Mouse (Mus musculus): ENCODE measurements around the gene Calu.
"Not testable (repeated sequence)": the region's sequence is repeated elsewhere in the genome, so short reads cannot be mapped to it uniquely, and the experiment has no call there.

Calu gene

DNA sequence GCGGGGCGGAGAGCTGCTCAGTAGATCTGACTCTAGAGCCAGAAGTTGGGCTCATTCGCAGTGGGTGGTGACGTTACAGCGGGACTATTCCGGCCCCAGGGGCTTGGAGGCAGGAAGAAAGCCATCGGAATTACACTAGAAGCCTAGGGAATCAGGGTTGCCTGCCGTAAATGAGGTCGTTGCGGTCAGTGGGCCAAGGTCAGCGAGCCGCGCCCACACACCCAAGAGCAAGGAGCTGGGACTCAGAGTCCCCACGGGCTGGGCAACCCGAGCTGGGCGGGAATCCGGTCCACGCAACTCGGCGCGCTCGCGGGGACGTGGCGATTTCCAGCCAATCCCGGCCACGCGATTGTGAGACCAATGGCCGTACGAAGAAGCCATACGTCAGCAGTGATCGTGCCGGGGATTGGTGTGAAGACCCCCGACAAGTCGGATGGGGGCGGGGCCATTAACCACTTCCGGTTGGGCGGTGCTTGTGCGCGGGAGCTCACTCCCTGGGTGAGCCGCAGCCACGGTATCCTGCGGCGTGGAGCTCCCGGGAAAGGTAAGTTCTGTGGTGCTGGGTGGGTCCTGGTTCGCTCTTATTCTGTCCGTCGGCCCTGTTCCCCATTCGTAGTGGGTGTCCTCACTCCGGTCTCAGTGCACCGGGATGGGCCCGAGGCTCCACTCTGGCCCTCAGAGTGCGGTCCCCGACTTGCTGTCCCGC lies at the start of gene Calu:
Calu (plus strand) TSS at position 405 of the 706 bp plus-strand sequence.
- DNase-seq (ENCODE audit: low read depth, low spot score), result peak; percentile 99

DNA sequence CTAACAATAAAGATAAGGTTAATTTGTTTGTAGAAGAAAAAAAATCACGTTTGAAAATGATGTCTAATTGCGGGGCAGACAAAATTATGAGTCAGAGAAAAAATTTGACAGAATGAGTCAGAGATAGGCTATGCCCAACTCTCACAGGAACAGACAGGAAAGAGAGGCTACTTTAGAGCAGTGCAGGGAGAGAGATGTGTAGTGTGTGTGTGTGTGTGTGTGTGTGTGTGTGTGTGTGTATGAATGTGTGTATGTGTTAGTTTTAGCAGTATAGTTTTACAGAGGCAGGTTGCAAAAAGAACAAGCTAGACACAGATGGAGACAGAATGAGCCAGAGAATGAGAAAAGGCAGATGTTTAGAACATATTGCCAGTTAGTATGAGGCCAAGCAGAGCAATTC lies 48.8 kb upstream of the Calu start:
- no peak for DNase-seq (ENCODE audit: low read depth, low spot score)

DNA sequence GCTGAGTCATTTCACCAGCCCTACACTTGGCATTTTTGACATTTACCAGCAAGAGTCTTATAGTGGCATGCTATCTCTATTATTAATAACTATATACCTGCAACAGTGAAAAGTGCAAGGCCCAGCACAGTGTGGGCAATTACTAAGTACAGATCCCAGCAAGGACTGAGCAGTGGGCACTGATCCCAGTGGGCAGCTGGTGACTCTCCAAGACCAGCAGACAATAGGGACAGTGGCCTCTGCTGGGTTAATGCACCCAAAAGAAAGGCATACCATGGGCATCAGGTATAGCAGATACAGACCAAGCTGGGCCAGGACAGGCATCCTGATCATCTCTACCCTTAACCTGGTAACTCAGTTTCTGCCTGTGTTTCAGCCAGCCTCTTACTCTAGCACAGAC lies 44.6 kb upstream of the Calu start:
- no peak for DNase-seq (ENCODE audit: low read depth, low spot score)

DNA sequence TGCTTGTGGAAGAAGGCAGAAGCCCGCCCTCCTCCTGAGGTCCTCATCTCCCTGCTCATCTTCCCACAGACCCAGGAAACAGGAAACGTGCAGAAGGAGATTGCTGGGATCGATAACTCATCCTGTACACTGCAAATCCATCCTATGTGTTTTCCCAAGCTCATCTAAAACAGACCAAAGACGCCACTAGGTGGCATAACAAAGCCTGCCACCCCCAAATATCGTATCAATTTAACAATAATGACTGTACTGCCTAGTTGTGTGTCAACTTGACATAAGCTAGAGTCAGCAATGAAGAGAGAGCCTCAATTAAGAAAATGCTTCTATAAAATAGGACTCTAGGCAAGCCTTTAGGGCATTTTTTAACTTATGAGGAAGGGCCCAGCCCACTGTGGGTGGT lies 44.1 kb upstream of the Calu start:
- DNase-seq (ENCODE audit: low read depth, low spot score), result no peak

DNA sequence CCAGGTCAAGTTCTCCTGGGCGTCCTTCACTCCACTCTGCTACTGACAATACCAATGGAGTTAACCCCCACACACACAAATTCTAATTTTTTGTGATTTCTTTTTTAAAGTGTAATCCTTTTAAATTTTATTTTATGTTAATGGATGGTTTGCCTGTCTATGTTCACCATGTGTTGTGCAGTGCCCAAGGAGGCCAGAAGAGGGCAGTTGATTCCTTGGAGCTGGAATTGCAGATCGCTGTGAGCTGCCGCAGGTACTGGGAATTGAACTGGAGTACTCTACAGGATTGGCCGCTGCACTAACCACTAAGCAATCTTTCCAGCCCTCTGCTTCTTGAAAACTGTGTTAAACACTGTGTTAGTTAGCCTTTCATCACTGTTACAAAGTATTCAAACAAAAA lies 42.4 kb upstream of the Calu start:
- DNase-seq (ENCODE audit: low read depth, low spot score), result no peak

DNA sequence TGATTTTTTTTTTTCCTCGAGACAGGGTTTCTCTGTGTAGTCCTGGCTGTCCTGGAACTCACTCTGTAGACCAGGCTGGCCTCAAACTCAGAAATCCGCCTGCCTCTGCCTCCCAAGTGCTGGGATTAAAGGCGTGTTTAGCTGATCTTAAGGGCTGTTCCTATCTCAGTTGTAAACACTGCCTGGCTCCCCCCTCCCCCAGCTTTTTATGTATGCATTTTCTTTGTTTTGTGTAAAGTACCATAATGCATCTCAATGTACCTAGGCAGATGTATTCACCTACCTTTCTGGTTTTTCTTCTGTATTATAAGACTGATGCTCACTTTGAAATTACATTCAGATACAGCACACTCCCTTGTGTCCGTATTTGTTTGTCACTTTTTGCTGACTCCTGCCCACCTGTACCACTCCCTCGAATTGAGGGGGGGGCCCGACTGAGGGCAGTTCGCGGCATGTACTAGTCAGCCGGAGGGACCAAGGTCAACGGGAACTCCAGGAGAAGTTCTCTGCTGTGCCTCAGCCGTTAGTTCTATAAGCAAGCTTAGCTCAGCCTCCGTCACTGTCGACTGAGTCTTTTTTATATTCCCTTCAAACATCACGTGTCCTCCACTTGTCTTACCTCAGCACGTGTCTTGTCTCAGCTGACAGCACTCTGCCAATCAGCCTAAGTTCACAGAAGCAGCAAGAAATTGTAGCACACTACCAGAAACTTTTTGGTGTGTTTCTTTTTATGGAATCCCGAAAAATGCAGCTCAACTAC lies 38.8 kb upstream of the Calu start:
- no peak for DNase-seq (ENCODE audit: low read depth, low spot score)

DNA sequence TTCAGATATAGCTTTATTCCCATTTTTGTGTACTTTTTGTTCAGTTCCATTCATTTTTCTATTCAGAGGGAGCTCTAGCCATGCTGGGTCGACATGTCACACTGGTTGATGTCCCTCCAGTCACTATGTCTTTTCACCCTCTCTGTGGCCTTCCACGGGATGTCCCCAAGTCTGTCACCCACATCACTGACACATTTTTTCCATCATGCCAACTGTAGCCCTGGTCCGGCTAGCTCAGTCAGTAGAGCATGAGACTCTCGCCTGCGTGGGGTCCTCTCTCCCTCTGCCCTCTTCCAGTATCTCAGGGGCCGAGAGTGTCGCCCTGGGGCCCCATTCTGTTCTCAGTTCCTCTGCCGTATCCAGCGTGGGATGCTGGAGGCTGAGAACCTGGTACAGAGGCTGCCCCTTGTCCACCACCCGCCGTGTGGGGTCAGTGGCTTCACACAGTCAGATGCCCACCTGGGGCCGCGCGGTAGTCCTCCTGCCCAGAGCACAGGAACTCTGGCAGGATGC lies 34.1 kb upstream of the Calu start:
- DNase-seq (ENCODE audit: low read depth, low spot score), result no peak

DNA sequence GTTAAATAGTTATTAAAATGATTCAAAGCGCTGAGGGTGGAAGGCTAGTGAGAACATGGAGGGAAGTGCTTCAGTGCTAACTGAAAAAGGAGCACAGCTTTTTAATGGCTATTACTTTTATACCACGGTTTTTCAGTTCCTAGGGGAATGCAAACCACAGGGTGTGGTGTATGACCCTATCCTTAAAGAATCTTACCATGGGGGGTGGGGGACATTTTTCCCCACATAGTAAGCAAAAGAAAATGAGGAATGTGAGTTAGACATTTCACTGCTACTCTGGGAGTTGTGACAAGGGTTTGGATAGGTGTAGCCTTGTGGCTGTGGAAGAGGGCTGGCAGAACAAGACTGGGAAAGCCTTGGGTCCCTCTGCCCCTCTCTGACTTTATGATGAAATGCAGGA lies 30.6 kb upstream of the Calu start:
- no peak for DNase-seq (ENCODE audit: low read depth, low spot score)

DNA sequence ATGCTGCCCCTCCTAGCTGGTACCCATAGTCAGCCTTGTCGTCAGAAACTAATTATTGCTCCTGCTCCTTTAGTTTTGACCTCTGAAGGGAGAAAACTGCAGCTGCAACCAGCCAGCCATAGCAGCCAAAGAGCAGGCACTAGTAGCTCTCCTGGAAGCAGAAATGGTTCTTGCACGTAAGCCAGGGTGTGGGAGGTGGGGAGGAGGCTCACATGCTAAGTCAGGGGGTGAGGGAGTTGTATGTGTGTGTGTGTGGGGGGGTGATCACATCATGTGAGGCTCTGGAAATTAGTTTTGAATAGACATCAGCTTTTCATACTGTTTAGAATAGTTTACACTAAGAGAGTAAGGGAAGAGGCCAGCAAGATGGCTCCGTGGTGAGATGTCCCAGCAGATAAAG lies 29.9 kb upstream of the Calu start:
- DNase-seq (ENCODE audit: low read depth, low spot score), result no peak

DNA sequence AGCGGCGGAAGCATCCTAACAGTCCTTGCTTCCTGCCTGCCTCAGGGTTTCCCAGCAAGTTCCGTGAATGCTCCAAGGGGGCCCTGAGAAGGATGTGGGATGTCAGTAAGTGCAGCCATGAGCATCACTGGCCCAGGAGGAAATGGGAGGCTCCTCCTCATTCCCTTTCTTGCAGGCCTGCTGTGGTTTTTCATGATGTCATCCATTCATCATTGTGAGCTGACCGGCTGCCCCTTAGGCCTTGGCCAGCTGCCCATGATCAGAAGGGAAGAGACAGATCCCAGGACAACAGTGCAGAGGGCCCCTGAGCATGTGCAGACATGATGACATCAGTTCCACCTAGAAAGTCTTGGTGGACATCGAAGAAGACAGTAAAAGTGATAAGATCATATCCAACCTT lies 29.0 kb upstream of the Calu start, which contains the start of gene Fam71f1:
Fam71f1 (plus strand) TSS at position 262 of the 400 bp plus-strand sequence.
- DNase-seq (ENCODE audit: low read depth, low spot score), result no peak

DNA sequence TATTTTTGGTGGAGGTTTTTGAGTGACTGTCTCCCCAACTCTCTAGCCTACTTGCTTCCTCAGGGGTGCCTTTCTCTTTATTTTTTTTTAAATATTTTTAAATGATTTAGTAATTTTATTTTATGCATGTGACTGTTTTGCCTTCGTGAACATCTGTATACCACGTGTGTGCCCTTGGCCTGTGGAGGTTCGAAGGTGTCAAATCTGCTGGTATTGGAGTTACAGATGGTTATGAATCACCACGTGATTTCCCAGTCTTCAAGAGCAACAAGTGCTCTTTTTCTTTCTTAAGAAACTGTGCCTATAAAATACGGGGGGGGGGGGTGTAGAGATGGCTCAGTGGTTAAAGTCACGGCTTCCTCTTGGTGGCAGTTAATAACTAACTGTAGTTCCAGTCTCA lies 26.3 kb upstream of the Calu start:
- no peak for DNase-seq (ENCODE audit: low read depth, low spot score)

DNA sequence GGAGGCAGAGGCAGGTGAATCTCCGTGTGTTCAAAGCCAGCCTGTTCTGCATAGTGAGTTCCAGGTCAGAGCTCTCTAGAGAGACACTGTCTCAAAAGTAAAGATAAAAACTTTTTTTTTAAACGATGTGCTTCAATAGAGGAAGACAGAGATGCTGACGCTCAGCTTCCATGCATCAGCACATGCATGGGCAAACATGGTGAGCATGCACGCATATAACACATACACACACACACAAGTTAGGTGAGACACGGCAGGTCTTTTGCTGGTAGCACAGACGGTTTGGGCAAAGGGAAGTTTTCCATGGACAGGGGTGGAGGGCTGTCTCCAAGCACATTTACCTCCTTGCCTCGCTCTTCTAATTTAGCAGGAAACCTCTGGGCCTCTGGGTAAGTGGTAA lies 25.7 kb upstream of the Calu start:
- no peak for DNase-seq (ENCODE audit: low read depth, low spot score)

DNA sequence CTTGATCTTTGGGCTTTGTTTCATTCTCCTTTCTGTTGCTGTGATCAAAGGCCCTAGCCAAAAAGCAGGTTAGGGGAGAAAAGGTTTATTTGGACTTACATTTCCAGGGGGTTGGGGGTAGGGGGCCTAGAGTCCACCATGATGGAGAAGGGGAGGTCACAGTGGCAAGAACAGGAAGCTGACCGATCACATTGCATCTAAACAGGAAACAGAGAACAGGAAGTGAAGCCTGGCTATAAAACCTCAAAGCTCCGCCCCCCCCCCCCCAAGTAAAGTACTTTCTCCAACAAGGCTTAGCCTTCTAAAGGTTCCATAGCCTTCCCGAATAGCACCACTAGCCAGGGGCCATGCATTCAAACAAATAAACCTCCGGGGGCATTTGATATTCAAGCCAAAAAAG lies 25.1 kb upstream of the Calu start:
- no peak for DNase-seq (ENCODE audit: low read depth, low spot score)

DNA sequence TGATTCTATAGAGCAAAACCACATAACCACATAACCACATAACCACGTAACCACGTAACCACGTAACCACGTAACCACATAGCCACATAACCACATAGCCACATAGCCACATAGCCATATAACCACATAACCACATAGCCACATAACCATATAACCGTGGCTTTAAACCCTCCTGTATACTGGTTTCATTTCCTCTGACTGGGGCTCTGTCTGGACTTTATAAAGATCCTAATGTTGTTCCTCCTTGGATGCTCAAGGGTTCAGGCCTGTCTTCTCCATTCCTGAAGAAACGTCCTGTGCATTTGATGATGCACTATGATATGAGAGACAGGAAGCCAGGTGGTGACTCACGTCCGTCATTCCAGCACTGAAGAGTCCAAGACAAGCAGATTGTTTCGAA lies 20.9 kb upstream of the Calu start:
- no peak for DNase-seq (ENCODE audit: low read depth, low spot score)

DNA sequence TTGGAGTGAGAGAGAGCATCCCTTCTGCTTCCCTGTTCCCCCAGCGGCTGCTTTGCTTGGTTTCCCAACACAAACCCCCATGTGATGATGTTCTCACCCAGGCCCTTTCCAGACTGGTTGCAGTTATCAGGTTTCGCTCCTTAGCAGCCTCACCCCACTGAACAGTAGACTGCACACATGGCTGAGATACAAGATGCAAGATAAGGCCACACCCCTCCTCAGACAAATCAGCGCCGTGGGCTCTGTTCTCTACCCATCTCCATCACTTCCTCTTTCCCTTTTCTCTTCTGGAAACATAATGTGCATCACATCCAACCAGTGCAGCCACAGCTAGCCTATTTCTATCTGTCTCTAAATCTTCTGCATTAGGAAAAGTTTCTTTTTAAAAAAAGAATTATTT lies 18.4 kb upstream of the Calu start:
- no peak for DNase-seq (ENCODE audit: low read depth, low spot score)

DNA sequence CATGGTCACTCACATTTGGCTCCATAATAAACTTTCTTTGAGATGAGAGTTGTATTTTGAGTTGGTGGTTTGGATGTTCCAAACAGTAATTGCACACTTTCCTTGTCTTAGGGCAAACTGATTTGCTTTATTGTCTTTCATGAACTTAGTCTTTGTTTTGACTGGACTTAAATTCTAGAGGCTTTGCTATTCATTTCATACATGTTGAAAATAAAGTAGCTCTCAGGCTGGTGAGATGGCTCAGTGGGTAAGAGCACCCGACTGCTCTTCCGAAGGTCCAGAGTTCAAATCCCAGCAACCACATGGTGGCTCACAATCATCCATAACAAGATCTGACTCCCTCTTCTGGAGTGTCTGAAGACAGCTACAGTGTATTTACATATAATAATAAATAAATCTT lies 1.4 kb upstream of the Calu start:
- DNase-seq (ENCODE audit: low read depth, low spot score), result not testable (repeated sequence)

DNA sequence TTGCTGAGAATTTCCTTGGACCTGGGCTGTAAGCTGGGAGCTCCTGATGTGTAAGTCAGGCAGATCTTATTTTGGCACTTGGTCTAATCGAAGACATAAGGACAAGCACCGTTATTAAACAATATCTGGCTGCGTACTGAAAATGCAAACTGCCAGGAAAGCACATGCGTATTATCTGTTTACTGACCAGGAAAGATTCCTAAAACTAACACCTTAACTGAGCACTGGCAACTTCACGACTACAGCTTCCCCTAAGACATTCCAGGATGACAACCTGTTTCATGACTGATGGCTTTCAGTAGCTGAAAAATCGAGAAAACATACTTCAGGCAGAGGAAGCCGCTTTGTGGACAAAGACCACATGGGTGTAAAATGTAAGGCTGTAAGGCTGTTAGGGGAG lies 680 bp upstream of the Calu start:
- no peak for DNase-seq (ENCODE audit: low read depth, low spot score)

DNA sequence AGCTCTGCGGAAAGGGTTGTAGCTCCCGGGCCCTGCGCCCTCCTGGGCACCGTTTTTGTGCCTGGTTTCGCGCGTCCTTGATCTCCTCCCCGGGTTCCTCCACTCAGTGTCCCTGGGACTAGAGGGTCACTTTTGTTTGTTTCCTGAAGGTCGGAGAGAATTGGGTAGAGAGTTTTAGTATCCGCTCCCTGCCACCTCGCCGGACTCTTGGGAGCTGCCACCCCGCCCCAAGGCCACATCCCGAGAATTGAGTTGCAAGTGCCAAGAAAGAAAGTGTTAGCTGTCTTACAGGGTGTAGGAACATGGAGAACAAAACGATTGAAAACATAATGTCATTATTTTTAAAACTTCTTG lies 479 bp downstream of the Calu start:
- no peak for DNase-seq (ENCODE audit: low read depth, low spot score)

DNA sequence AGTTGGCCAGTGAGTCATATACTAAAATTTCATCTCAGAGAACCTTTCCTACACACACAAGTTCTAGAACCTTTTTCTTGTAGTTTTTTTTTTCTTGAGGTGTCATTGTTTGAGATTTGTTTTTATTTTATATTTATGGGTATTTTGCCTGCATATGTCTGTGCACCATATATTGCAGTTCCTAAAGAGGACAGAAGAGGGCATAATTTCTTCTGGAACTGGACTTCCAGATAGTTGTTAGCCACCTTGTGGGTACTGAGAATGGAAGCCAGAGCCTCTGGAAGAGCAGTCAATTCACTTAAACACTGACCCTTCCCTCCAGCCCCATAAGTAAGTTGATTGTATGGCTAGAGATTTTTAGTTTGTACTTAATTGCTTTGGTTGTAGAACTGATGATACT lies 3.7 kb downstream of the Calu start:
- DNase-seq (ENCODE audit: low read depth, low spot score), result no peak

DNA sequence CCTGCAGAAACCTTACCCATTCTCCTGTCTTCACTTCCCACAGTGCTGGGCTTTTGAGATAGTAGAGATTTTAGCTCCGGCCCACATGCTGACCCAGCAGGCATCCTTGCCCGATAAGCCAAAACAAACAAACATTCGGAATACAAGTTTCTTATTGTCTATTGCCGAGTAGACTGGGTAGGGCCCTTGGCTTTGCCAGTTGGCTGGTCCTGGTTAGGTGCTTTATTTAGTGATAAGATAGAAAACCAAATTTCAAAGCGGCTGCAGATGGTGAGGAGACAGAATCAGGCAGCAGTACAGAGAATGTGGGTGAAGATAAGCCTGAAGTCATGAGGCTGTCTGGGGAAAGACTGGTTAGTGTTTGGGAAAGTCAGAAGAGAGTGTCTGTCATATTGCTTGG lies 4.9 kb downstream of the Calu start:
- DNase-seq (ENCODE audit: low read depth, low spot score), result no peak

DNA sequence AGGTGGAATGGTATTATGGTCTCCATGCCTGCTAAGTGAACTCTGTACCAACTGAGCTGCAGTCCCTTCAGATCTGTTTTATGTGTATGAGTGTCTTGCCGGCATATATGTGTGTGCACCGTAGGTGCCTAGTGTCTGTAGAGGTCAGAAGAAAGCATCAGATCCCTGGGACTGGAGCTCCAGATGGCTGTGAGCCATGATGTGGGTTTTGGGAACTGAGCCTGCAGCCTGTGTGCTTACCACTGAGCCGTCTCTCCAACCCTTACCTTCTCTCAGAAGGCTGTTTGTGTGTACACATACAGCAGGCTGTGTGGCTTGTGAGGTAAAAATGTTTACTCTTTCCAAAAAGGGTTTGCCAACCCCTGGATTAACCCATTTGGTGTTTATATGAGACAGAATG lies 11.5 kb downstream of the Calu start:
- DNase-seq (ENCODE audit: low read depth, low spot score), result no peak

DNA sequence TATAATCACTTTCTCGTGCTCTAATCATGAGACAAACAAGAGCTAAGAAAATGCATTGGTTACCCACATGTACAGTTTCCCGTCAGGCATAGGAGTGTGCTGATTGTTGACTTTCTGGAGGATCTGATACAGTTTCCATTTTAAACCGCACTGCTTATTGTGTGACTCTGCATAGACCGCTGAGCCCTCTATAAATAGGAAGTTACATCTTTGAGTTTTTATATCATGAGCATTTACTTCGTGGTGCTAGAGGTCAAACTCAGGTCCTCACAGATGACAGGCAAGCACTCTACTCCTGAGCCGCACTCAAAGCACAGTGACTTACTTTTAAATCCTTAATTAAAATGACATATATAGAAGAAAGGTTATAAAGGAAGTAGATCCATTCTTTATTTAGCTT lies 12.3 kb downstream of the Calu start:
- DNase-seq (ENCODE audit: low read depth, low spot score), result no peak

Measured in forelimb bud, embryonic 11.5 days (tissue).